Mouse (Mus musculus) heart, adult 9 months (tissue): Measurements from ENCODE around the gene Olfr1008.
"Not testable (repeated sequence)": the region's sequence is repeated elsewhere in the genome, so short reads cannot be mapped to it uniquely, and the experiment has no call there.

ENCODE experiments used
- DNase-seq, 2 experiments: peaks; one replicate each; pipeline ENCODE4 v3.0.0; 2022; ENCODE audit warnings: low spot score in 2 of 2

The Olfr1008 gene

GRCm38 (mm10) chr2:85689131-85689530 is at the start of gene Olfr1008:
Olfr1008 (plus strand) TSS chr2:85689431.
- no peak for DNase-seq

- DNase-seq: no peak
Observed at GRCm38 (mm10) chr2:85650604-85651003, 38.6 kb upstream of the Olfr1008 start, which contains the start of gene Olfr1002. Olfr1002 (minus strand) TSS chr2:85650704.

- DNase-seq: not testable (repeated sequence)
Observed at GRCm38 (mm10) chr2:85664355-85664754, 24.9 kb upstream of the Olfr1008 start, which contains the start of gene Olfr154. Olfr154 (minus strand) TSS chr2:85664455.

- DNase-seq: no peak
Observed at GRCm38 (mm10) chr2:85678667-85679066, 10.6 kb upstream of the Olfr1008 start, which contains the start of gene Olfr1006. Olfr1006 (minus strand) TSS chr2:85678767.

GRCm38 (mm10) chr2:85710680-85711079 is 21.4 kb downstream of the Olfr1008 start:
- DNase-seq: not testable (repeated sequence)

- no peak for DNase-seq
Observed at GRCm38 (mm10) chr2:85711159-85711558, 21.9 kb downstream of the Olfr1008 start.

GRCm38 (mm10) chr2:85715119-85715518 is 25.9 kb downstream of the Olfr1008 start, which contains the start of gene Olfr1009:
Olfr1009 (plus strand) TSS chr2:85715419.
- no peak for DNase-seq

GRCm38 (mm10) chr2:85725793-85726192 is 36.6 kb downstream of the Olfr1008 start:
- no peak for DNase-seq
